Mouse (Mus musculus): ENCODE results near the gene Vwa5b1. TPM values are rescaled to one million over a fixed set of nuclear protein-coding genes. Genes with fewer than 3 reads are reported as not detected.

The Vwa5b1 gene
- polyA plus RNA-seq, 1 experiment: not detected

DNA sequence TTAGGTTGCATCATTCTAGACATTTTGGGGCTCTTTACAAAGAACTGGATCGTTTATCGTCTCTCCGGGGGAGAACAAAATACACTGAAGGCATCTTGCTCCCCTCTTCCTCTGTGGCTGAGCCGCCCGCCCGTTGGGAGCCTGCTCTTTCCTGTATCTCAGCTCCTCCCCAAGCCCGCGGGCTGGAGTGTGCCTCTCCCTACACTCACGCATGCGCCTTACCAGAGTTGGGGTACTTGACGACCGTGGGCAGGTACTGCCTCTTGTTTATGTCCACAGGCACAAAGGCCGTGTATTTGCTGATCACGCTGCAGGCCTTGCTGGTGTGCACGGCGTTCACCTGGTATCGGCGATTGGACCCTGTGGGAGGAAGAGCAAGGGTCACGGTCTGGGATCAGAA lies 57.3 kb downstream of the Vwa5b1 start:
- TF ChIP-seq CTCF (conservative IDR thresholded peaks at IDR 0.05; ENCODE audit: insufficient read depth, insufficient read length, low read depth, low read length) (no peak), POLR2A (IDR thresholded peaks at IDR 0.05; ENCODE audit: low read depth, low read length) (no peak)
- no peaks in the 10 kb centered on the region for H3K4me1 ChIP-seq (ENCODE audit: control insufficient read depth, insufficient read depth, low read length)
- no peak for DNase-seq
- H3K27me3 ChIP-seq (replicated peaks; ENCODE audit: control insufficient read depth, insufficient read depth, low read length): no peaks in the 10 kb centered on the region
- H3K36me3 ChIP-seq (ENCODE audit: control insufficient read depth, insufficient read depth, low read length): no peaks in the 10 kb centered on the region
- H3K27ac ChIP-seq (ENCODE audit: insufficient read depth, low read depth, low read length): no peak overlapping the region
- no peak overlapping the region for H3K4me3 ChIP-seq (ENCODE audit: insufficient read depth, low read depth, low read length)
- 49% methylated on average over 19 of the region's 19 CpGs for WGBS

DNA sequence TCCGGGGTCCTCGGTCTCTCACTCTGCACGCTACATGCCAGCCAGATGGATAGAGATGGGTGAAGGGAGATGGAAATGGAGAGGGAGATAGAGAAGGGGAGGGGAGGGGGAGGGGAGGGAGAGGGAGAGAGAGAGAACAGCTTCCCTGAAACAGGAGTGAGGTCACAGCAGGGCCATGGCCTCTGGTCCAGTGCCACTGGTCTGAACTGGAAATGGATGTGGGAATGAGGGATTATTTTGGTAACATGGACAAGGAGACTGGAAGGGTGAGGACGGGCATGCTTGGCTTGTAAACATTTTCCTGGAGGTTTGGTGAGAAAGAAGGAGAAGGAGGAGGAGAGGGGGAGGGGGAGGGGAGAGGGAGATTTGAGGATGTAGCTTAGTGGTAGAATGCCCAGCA lies 59.0 kb downstream of the Vwa5b1 start:
- peak; percentile 51 for DNase-seq
- Histone ChIP-seq H3K4me3 (ENCODE audit: insufficient read depth, low read depth, low read length) (no peak overlapping the region), H3K36me3 (ENCODE audit: control insufficient read depth, insufficient read depth, low read length) (no peaks in the 10 kb centered on the region), H3K4me1 (ENCODE audit: control insufficient read depth, insufficient read depth, low read length) (no peaks in the 10 kb centered on the region), H3K27ac (ENCODE audit: insufficient read depth, low read depth, low read length) (no peak overlapping the region), H3K27me3 (replicated peaks; ENCODE audit: control insufficient read depth, insufficient read depth, low read length) (no peaks in the 10 kb centered on the region)
- 85% methylated on average over 3 of the region's 4 CpGs for WGBS
- TF ChIP-seq POLR2A (IDR thresholded peaks at IDR 0.05; ENCODE audit: low read depth, low read length) (no peak), CTCF (conservative IDR thresholded peaks at IDR 0.05; ENCODE audit: insufficient read depth, insufficient read length, low read depth, low read length) (no peak)

DNA sequence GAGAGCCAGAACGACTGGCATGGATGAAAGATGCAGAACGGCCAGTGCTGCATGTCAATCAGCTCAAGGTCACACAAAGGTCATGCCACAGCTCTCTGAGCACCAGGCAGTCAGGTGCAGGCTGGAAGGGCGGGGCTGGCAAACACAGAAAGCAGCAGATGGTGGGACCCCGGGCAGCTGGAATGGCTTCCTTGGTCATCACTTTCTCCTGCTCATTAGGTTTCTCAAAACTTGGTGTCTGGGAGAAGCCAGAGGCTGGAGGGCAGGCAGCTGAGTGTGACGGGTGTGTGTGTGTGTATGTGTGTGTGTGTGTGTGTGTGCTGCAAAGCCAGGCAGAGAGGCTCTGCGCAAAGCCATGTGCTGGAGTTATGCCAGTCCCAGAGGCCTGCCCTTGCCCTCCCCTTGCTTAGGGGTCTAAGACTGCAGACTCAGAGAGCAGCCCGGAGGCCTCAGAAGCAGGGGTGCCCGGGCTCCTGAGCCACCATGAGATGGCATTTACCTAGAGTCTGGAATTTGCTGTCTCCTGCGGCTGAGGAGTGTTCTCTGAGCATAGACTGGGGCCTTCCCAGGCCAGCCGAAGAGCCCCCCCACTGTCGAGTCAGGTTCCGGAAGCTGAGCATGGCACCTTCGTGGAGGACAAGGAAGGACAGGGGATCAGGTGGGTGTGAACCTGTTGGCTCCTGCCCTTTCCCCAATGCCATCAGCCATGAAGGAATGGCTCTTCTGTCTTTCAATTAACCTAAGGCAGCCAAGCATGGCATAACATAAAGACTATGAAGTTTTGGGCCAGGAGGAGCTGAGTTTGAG lies 60.7 kb downstream of the Vwa5b1 start:
- peak overlapping the region; percentile 17; the same call in 1 of the 2 replicates for H3K27ac ChIP-seq (ENCODE audit: insufficient read depth, low read depth, low read length)
- H3K36me3 ChIP-seq (ENCODE audit: control insufficient read depth, insufficient read depth, low read length): no peaks in the 10 kb centered on the region
- H3K4me3 ChIP-seq (ENCODE audit: insufficient read depth, low read depth, low read length): no peak overlapping the region
- TF ChIP-seq POLR2A (IDR thresholded peaks at IDR 0.05; ENCODE audit: low read depth, low read length) (no peak), CTCF (conservative IDR thresholded peaks at IDR 0.05; ENCODE audit: insufficient read depth, insufficient read length, low read depth, low read length) (no peak)
- H3K27me3 ChIP-seq (replicated peaks; ENCODE audit: control insufficient read depth, insufficient read depth, low read length): no peaks in the 10 kb centered on the region
- WGBS: 35% methylated on average over 13 of the region's 13 CpGs
- peak; percentile 56 for DNase-seq
- H3K4me1 ChIP-seq (ENCODE audit: control insufficient read depth, insufficient read depth, low read length): no peaks in the 10 kb centered on the region

DNA sequence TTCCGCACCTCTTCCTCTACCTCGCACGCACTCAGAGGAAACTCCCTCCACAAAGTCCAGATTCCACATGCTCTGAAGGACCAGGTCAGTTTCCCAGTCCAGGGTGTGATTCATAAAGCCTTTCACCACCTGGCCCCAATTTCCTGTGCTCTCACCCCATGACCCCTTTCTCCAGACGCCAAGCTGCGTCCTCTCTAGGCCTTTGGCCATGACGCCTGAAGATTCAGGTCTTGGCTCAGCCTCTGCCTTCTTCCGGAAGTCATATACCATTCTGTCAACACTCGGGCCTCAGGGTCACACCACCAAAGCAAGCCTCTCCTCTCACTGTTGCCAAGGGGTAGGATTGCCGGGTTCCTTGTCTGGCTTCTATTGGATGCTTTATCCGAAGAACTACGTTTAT lies 65.8 kb downstream of the Vwa5b1 start:
- DNase-seq: peak; percentile 89
- no peak for TF ChIP-seq CTCF (conservative IDR thresholded peaks at IDR 0.05; ENCODE audit: insufficient read depth, insufficient read length, low read depth, low read length)
- TF ChIP-seq POLR2A (IDR thresholded peaks at IDR 0.05; ENCODE audit: low read depth, low read length): no peak
- no peaks in the 10 kb centered on the region for H3K4me1 ChIP-seq (ENCODE audit: control insufficient read depth, insufficient read depth, low read length)
- H3K27ac ChIP-seq (ENCODE audit: insufficient read depth, low read depth, low read length): no peak overlapping the region
- no peak overlapping the region for H3K4me3 ChIP-seq (ENCODE audit: insufficient read depth, low read depth, low read length)
- H3K27me3 ChIP-seq (replicated peaks; ENCODE audit: control insufficient read depth, insufficient read depth, low read length): no peaks in the 10 kb centered on the region
- H3K36me3 ChIP-seq (ENCODE audit: control insufficient read depth, insufficient read depth, low read length): no peaks in the 10 kb centered on the region
- 49% methylated on average over 11 of the region's 11 CpGs for WGBS

DNA sequence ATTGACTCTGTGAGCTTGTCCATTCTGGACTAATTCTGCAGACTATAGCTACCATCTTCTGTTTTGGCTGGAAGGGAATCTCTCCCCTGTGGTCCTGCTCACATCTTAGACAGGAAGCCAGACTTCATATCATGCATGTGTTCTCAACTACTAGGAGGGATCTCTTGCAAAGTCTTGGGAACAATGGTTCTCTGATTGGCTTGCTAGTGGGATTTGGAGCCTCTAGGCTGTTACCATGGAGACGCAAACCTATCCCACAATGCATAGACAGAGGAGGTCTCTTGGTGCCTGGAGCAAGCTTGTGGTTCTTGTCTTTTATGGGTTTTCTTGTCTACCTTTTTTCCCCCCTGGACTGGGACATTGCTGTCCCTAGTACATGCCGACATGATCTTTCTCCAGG lies 67.4 kb downstream of the Vwa5b1 start:
- Histone ChIP-seq H3K27ac (ENCODE audit: insufficient read depth, low read depth, low read length) (no peak overlapping the region), H3K4me3 (ENCODE audit: insufficient read depth, low read depth, low read length) (no peak overlapping the region), H3K4me1 (ENCODE audit: control insufficient read depth, insufficient read depth, low read length) (no peaks in the 10 kb centered on the region), H3K27me3 (replicated peaks; ENCODE audit: control insufficient read depth, insufficient read depth, low read length) (no peaks in the 10 kb centered on the region), H3K36me3 (ENCODE audit: control insufficient read depth, insufficient read depth, low read length) (no peaks in the 10 kb centered on the region)
- no peak for TF ChIP-seq POLR2A (IDR thresholded peaks at IDR 0.05; ENCODE audit: low read depth, low read length)
- TF ChIP-seq CTCF (conservative IDR thresholded peaks at IDR 0.05; ENCODE audit: insufficient read depth, insufficient read length, low read depth, low read length): no peak
- no peak for DNase-seq
- WGBS: 85% methylated on average over 2 of the region's 2 CpGs

DNA sequence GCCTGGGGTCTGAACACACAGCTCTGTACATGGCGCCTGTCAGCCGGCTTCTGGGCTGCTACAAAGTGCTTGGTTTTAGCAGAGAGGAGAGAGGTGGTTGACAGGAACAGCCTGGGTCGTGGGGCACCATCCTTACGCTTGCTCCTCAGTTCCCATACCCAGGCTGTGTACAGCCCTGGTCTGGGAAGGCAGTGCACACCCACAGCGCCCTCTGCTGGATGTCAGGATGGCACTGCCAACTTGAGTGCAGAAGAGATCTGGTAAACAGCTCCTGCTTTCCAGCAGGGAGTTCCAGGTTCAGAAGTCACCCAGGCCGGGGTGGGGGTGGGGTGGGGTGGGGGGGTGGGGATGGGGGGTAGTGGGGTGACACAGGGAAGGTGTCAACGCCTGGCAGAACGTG lies 73.7 kb downstream of the Vwa5b1 start:
- Histone ChIP-seq H3K4me1 (ENCODE audit: control insufficient read depth, insufficient read depth, low read length) (no peaks in the 10 kb centered on the region), H3K27ac (ENCODE audit: insufficient read depth, low read depth, low read length) (no peak overlapping the region), H3K4me3 (ENCODE audit: insufficient read depth, low read depth, low read length) (no peak overlapping the region), H3K27me3 (replicated peaks; ENCODE audit: control insufficient read depth, insufficient read depth, low read length) (no peaks in the 10 kb centered on the region), H3K36me3 (ENCODE audit: control insufficient read depth, insufficient read depth, low read length) (no peaks in the 10 kb centered on the region)
- TF ChIP-seq CTCF (conservative IDR thresholded peaks at IDR 0.05; ENCODE audit: insufficient read depth, insufficient read length, low read depth, low read length): peak; percentile 99
- no peak for TF ChIP-seq POLR2A (IDR thresholded peaks at IDR 0.05; ENCODE audit: low read depth, low read length)
- WGBS: 12% methylated on average over 8 of the region's 8 CpGs
- DNase-seq: peak; percentile 87

DNA sequence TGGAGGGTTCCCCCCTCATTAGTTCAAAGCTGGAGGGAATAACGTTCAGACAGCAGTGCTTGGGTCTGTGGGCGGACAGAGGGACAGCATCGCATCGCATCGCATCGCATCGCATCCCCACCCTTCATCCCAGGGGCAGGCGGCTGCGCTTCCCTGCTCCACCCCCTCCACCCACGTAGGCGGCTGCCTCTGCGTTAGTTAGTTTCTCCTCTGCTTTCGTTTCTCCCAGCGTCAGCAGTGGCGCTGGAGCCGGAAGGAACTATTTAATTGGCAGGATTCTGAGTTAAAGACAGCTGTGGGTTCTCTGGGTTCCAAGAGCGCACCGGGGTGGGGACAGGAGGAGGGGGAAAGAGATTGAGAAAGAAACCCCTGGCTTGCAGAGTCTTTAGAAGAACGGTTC lies 80.2 kb downstream of the Vwa5b1 start:
- peak; percentile 51 for DNase-seq
- TF ChIP-seq CTCF (conservative IDR thresholded peaks at IDR 0.05; ENCODE audit: insufficient read depth, insufficient read length, low read depth, low read length) (no peak), POLR2A (IDR thresholded peaks at IDR 0.05; ENCODE audit: low read depth, low read length) (no peak)
- H3K4me3 ChIP-seq (ENCODE audit: insufficient read depth, low read depth, low read length): peak overlapping the region; percentile 18; the same call in 1 of the 2 replicates
- no peaks in the 10 kb centered on the region for H3K27me3 ChIP-seq (replicated peaks; ENCODE audit: control insufficient read depth, insufficient read depth, low read length)
- H3K4me1 ChIP-seq (ENCODE audit: control insufficient read depth, insufficient read depth, low read length): peaks cover 5% of the 10 kb centered on the region; the same call in 1 of the 2 replicates
- H3K36me3 ChIP-seq (ENCODE audit: control insufficient read depth, insufficient read depth, low read length): no peaks in the 10 kb centered on the region
- no peak overlapping the region for H3K27ac ChIP-seq (ENCODE audit: insufficient read depth, low read depth, low read length)
- WGBS: 4% methylated on average over 19 of the region's 19 CpGs
